Mouse (Mus musculus): ENCODE results near the gene Ptprm.

The Ptprm gene

DNA sequence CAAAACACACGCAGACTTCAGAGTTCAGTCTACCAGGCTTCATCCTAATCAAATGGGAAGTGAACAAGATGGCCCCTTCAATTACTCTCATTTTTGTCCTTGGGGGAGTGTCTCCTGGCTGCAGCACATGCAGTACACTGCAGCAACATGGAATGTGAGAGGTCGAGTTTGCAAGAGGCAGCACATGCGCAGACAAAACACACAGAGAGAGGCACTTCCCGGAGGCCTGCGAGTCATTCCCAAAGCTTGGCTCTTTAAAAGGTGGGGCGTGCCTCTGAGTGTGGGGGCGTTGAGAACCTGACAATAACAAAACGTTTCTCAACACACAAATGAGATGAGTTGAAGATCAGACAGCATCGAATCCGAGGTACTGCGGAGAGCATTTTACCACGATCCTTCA lies 215.3 kb downstream of the Ptprm start:
- DNase-seq (ENCODE audit: low read depth, low spot score): no peak

DNA sequence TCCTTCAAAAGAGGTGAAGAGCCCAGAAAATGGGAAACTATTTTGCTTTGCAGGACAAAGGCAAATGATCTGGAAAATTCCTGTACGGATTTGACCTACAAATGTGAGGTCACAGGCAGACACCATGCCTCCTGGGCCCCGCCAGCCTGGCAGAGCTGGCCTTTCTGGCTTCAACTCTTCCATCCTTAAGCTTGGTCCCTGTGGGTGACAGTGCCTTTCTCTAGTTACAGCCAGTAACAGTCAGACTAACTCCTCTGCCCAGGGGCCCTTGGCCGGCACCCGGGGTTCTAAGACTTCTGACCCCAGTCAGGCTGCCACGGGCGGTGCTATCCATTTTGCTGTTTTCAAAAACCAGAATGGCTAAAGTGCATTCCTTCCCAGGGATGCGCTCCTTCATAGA lies 217.4 kb downstream of the Ptprm start:
- no peak for DNase-seq (ENCODE audit: low read depth, low spot score)

DNA sequence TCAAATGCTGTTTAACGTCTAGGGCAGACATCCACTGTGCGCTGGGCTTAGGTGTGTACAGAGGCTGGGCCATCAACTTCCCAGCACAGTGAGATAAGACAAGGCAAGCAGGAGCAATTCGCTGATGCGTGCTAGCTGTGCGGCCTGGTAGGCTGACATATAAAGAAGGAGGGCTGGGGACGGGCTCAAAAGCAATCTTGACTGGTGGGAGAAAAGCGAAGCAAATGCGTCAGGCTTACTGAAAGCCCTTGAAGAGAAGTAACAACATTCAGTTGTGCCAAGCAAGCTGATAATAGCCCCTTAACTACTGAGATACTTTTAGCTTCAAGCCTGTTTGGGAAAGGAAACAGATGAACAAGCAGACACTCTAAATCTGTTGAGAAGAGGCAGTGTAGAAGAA lies 217.8 kb downstream of the Ptprm start:
- no peak for DNase-seq (ENCODE audit: low read depth, low spot score)

DNA sequence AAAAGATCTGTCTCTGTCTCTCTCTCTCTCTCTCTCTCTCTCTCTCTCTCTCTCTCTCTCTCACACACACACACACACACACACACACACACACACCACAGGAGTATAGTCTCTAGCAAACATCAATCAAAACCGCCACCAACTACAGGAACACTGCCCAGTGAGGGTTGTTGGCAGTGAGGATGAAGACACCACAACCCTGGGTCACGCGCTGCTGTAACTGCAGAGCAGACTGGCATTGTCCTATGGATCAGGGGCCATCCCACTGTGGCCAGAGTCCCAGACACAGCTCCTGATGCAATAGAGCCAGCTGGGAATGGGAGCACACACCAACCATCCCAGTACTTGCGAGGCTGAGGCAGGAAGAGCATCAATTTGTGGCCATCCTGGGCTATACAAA lies 220.0 kb downstream of the Ptprm start:
- DNase-seq (ENCODE audit: low read depth, low spot score): no peak

DNA sequence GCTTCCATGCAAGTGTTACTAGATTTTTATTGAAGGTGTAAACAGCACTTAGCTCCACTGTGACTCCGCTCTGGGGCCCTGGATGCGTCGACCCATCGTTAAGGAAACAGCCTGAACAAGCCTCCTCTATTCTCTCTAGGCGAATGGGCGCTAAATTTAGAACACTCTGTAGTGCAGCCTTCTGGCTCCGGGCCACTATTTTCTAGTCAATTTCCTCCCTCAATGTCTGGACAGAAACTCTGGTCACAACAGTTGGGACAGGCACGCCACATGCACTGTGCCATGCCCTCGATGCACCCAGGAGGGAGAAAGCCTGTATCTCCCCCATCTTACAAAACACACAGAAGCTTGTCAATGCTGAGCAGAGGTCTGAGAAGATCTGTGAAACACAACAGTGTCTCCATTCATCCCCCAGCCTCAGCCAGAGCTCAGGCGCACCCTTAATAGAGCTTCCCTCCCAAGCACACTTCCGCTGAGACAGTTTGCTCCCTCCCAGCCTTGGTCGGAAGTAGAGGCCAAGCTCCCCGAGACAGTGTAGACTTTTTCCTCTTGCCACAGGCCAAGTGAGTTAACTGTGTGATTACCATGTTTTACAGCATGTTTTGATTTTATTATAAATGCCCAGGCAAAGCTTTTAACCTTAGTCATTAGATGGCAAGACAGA lies 220.7 kb downstream of the Ptprm start:
- no peak for DNase-seq (ENCODE audit: low read depth, low spot score)

DNA sequence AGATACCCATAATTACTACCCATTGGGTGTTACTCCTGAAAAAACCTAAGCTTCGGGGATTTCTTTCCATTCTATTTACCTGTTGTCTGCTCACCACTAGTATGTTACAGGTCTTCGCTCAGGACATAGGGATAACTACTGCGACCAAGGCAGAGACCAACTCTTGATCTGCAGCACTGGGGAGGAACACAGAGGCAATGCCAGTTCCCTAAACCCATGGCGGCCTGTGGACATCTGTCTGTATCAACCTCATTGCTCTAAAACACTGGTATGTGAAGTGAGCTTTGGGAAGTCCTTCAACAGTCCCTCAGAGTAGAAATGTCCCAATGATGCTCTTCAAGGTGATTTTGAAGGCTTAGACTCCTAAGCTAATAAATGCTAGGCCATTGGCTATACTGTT lies 221.2 kb downstream of the Ptprm start:
- DNase-seq (ENCODE audit: low read depth, low spot score): no peak

DNA sequence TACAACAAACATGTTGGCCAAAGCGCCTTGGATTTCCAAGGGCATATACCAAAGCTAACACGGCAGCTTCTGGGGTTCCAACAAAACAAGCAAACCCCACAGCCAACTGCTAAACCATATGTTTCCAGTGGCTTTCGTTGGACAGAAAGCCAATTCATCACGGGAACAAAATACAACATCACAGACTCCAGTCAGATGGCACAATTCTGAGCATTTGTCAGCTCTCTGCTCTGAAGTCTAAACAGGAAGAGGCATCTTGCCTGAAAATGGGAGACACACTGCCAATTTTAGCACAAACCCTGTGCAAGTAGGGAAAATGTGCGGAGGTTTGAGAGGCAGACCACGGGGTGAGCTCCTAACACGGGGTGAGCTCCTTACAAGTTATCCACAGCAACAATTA lies 226.7 kb downstream of the Ptprm start:
- DNase-seq (ENCODE audit: low read depth, low spot score): no peak

DNA sequence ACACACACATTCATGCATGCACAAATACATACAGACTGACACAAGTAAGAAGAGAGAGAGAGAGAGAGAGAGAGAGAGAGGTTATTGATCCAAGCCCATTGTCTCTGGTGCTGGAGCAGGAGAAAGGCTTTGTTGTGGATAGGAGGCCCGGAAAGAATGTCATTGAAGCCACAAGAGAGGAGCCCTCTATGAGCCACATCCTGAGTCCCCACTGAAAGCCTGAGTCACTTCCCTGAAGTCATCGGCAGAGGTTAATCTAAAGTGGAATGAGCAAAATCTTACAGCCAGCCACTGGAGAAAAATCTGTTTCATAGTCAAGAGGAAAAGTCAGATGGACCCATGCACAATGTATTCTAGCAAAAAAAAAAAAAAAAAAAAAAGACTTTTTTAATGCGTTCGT lies 228.7 kb downstream of the Ptprm start:
- no peak for DNase-seq (ENCODE audit: low read depth, low spot score)

DNA sequence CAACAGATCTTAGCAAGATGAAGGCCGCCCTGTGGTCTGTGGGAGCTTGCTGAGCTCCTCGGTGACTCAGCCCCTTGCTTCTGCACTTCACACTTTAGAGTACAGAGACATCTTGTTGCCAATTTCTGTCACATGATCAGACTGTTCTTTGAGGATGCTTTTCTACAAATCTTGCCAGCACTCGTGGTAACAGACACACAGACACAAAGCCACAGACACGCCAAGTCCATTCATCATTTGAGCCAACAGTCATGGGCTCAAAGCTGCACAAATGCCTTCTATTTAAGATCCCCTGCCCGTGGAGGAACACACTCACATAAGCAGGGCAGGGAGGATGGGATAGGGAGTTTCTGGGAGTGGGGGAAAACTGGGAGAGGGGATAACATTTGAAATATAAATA lies 230.0 kb downstream of the Ptprm start:
- no peak for DNase-seq (ENCODE audit: low read depth, low spot score)

DNA sequence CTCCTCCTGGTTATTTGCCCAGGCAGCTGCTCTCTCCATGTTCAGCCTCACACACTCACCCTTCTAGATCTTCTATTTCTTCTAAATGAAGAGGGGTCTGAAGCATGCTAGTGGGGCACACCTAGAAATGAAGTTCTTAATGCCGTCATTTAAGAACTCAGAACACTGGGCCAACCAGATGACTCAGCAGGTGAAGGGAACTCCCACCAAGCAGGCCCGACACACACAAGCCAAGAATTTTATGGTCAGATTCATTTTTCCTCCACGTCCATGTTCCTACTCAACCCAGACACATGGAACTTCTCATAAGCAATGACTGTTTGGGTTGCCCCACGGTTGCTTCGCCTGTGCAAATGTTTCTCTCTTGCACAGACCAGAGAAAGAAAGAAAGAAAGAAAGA lies 230.5 kb downstream of the Ptprm start:
- no peak for DNase-seq (ENCODE audit: low read depth, low spot score)

DNA sequence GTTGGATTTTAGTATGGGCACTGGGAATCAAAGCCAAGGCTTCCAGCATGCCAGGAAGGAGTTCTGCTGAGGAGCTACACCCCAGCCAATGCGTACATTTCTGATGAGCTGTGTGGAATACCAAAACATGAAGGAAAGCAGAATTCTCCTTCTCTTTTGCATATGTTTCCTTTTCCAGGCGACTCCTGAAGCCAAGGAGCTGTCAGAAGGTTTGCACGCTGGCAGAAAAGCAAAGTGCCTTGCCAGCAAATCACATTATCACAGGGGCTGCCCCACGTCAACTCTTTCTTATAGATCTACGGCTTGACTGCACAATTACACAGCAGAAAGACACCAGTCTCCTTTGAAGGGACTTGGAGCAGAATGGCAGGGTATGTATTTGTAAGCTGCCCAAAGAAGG lies 233.4 kb downstream of the Ptprm start:
- DNase-seq (ENCODE audit: low read depth, low spot score): no peak

DNA sequence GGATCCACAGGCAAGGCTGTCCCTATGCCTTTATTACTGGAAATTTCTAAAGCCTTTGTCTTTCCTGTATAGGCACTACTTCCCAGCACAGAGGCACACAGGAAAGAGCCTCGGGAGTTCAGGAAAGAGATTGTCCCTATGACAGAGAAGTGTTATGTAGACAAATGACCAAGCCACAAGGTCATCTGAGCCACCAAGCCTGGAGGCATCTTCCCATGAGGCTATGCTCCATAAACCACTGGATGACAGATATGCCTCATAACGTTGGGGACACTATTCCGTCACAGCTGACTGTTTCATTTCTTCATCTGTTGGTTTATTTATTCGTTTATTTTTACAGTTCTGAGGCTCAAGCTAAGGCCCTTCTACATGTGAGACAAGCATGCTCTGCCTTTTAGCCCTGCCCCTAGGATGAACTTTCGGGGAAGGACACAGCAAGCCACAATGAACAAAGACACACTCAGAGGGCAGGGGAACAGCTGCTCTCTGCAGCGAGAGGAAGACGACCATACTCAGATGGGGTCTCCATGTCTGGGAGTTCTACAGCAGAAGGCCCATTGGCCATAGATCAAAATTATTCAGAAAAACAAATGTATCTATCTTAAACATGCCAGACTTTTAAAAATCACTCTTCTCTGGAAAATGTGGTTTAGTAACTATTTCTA lies 235.4 kb downstream of the Ptprm start:
- no peak for DNase-seq (ENCODE audit: low read depth, low spot score)

DNA sequence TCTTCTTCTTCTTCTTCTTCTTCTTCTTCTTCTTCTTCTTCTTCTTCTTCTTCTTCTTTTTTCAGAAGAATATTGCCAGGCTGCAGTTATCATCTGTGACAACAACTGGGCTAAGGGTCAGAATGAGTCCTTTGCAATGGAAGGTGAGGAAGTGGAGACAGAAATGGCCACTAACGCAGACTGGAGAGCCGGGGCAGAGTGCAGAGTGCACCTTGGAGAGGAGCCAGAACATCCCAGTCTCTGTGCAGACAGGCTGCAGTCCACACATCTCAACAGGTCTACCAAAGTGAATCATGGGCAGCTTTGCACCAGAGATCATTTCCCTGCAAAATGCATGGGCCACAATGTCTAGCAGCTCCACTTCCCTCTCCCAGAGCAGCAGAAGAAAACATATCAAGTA lies 239.4 kb downstream of the Ptprm start:
- no peak for DNase-seq (ENCODE audit: low read depth, low spot score)

DNA sequence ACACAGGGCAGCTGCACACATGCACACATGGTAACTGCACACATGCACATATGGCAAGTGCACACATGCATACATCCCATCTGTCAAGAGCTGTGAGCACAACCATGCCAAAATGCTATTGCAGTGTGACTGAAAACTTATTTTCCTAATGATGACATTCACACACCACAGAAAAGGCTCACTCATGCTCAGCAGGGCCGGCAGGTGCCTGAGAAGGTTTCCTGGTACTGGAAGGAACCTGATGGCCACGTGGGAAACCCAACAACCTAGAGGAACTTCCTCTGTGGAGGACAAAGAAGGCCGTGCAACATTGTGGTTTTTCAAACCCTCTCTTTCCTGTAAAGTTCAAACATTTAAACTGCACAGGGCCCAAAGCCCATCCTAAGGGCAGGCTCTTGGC lies 241.6 kb downstream of the Ptprm start:
- no peak for DNase-seq (ENCODE audit: low read depth, low spot score)

DNA sequence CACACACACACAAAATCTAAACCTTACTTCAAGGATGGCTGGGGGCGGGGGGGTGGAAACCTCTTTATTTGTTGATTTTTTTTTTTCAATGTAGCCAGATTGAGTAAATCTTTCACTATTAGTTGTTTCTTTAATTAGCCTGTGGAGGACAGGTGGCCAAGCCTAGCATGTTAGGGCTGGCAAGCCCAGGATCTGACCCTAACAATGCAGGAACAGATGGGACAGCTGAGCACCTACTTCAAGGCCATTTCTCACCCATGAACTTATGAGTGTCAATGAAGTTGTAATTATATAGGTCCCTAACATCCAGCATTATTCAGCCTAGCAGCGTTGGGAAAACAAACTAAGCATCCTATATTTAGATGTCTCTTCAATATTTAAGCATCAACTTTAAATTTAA lies 248.1 kb downstream of the Ptprm start:
- DNase-seq (ENCODE audit: low read depth, low spot score): no peak

DNA sequence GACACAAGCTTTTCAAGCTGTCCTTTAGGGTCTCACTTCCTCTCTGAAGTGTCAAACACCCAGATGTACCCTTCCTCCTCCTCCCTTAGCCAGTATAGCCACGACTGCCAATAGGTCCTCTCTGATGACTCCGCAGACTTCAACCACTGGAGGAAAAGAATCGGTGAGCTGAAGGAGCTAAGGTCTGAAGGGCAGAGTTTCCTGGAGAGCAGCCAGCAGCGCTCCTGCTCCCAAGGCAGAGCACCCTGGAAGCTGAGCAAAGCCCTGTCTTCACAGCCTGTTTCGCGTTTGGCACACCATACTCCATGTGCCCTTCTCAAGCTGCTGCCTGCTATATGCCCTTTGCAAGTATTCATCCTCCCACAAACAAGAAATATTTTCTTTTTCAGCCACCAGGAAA lies 252.2 kb downstream of the Ptprm start:
- DNase-seq (ENCODE audit: low read depth, low spot score): no peak

DNA sequence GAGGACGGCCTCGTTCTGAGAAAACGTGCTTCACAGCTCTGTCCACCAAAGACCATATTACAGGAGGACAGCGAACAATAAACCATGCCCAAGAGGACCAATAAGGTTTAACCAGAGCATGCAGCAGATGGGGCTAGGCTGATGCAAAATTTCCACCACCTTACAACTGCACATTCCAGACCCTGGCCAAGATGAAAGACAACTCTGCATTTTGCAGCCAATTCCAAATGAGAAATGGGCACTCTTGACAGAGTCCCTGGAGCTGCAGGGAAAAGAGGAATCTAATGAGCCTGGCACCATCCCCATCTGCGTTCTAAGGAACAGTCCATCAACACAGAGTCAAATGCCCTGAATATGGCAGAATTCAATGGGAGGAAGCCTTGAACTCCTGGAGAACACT lies 263.3 kb downstream of the Ptprm start:
- no peak for DNase-seq (ENCODE audit: low read depth, low spot score)

DNA sequence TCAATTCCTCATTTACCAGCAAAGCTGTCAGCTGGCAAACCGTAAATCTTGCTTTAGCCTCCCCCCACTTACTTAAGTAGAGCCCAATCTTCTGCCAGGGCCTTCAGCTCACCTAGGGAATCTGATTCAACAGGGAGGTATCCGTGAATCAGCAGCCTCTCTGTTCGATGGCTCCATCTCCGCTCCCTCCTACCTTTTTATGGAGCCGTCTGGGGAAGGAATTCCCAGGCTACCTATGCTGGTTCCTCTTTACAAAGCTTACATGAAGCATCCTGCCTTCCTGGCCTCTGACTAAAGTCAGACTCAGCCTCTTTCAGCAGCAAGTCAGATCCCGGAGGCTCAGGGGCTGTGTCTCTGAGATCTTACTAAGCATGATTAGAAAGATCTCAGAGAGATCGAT lies 264.1 kb downstream of the Ptprm start:
- DNase-seq (ENCODE audit: low read depth, low spot score): no peak

DNA sequence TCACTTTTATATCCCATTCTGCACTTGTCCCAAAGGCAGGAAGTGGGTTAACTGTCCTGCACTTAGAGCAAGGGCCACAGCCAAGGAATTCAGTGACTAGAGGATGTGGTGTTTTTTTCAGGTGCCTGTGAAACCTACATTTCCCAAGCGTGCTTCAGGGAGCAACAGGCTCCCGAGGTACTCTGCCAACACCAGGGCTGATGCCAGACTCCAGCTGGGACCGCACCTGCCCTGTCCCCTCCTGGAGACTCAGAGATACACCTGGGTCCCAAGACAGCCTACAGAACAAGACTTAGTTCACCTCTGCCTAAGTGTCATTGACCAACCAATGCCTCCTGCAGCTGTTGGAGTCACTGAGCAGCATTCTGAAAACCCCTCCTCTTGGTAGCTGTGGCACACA lies 264.6 kb downstream of the Ptprm start:
- no peak for DNase-seq (ENCODE audit: low read depth, low spot score)

DNA sequence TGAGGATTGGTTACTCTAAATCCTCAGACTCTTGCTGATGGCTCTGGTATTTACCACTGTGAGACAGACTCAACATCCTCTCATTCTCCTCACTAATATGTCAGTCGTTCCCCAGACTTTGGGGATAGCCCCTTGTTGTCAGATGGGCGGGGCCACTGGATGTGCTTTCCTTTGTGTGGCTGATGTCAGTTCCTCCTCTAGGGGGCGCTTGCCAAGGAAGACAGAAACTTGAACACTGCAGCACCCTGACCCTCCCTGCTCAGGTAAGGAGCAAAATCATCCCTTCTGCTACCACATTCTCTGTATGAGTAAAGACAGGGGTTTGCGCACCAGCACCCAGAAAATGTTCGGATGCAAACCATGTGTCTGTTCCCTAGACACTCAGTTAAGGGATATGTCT lies 266.7 kb downstream of the Ptprm start:
- no peak for DNase-seq (ENCODE audit: low read depth, low spot score)

DNA sequence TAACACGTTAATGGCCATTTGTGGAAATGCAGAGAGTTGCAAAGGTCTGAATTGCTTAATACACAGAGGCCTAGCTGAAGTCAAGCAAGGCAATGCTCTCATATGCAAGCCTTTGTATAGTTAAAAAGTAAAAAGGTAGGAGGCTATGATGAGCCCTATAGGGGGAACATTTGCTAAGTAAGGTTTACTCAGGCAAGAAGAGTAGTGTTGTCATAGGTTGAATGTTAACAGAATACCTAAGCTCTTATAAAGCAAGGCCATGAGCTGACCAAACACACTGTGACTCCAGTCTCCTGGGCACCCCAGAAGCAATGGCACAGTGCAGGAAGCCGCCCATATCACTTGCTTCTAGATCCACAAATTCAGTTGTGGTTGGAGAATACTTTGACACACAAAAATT lies 267.4 kb downstream of the Ptprm start:
- no peak for DNase-seq (ENCODE audit: low read depth, low spot score)

DNA sequence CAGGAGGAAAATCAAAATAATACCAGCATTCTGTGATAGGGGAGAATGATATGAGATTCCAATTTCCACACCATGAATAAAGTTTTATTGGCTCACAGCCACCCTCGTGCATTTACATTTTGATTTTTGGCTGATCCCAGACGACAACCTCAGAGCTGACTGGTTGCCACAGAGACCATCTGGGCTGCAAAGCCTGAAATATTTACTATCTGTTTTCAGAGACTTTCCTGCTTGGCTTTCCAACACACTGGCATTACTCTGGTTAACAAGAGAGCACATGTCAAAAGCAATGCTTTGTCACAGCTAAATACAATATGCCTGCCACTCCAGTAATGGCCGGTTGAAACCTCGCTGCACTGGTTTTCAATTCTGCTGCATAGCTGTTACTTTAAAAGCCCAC lies 269.8 kb downstream of the Ptprm start:
- no peak for DNase-seq (ENCODE audit: low read depth, low spot score)

DNA sequence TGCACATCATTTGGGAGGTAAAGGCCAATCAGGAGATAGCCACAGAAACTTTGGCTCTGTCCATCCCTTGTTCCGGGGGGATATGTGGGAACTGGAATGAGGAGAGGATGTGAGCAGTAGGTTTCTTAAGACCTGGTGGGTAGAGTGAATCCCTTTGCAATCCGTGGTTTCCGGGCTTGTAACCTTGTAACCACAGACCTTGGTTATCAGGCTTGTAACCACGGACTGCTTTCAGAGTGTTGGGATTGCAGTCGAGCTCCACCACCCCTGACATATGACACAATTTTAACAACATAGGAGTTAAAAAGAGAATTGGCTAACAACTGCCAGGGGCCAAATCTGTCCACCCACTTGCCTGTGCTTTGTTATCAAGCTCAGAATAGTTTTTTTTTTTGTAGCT lies 270.2 kb downstream of the Ptprm start:
- DNase-seq (ENCODE audit: low read depth, low spot score): no peak

DNA sequence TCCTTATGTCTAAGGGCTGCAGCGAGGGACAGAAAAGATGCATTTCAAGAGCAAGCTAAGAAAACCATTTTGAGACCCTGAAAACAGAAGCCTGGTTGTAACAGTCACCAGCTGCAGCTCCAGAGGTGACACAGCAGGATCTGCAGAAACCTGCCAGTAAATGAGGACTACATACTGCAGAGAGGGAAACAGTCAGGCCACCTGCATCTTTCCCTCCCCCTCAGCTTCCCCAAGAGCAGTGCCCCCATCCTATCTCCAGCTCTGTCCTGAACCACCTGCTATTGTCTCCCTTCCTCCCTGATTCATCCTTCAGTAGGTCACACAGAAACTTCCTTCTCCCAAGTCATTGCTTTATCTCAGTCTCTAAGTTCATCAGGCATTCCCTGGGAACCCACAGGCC lies 274.7 kb downstream of the Ptprm start:
- DNase-seq (ENCODE audit: low read depth, low spot score): no peak
